Mouse (Mus musculus): ENCODE data around the gene Prkce.

GRCm38 (mm10) chr17:86277032-86277798 is 109.6 kb downstream of the Prkce start:
- TF ChIP-seq POLR2AphosphoS2 (IDR thresholded peaks at IDR 0.05; ENCODE audit: insufficient read length, low read depth) (no peak), POLR2A (IDR thresholded peaks at IDR 0.05; ENCODE audit: insufficient read length, low read depth) (no peak), CEBPB (IDR thresholded peaks at IDR 0.05; ENCODE audit: insufficient read depth, poor library complexity, severe bottlenecking) (no peak), MYOD1 (IDR thresholded peaks at IDR 0.05; ENCODE audit: control insufficient read depth in 1 of 3, insufficient read length in 2 of 3, low read depth in 2 of 3) (no peak), USF1 (IDR thresholded peaks at IDR 0.05; ENCODE audit: low read depth) (no peak), MAX (IDR thresholded peaks at IDR 0.05; ENCODE audit: low read depth) (no peak), TCF12 (IDR thresholded peaks at IDR 0.05; ENCODE audit: insufficient read depth, poor library complexity, severe bottlenecking) (no peak), E2F4 (IDR thresholded peaks at IDR 0.05; ENCODE audit: insufficient read depth) (no peak), SRF (IDR thresholded peaks at IDR 0.05; ENCODE audit: control insufficient read depth, insufficient read length, low read depth) (no peak), MYOG (IDR thresholded peaks at IDR 0.05; ENCODE audit: control insufficient read depth in 1 of 3, insufficient read depth in 1 of 3, insufficient read length in 2 of 3, low read depth in 2 of 3) (no peak), TCF3 (IDR thresholded peaks at IDR 0.05; ENCODE audit: insufficient read length, low read depth) (no peak)
